Mouse (Mus musculus): Measurements from ENCODE around the gene Vcam1. TPM values are rescaled to one million over a fixed set of nuclear protein-coding genes. Genes with fewer than 3 reads are reported as not detected.

Gene Vcam1
- 7.3 TPM for polyA plus RNA-seq (2017; shearing (Covaris generic))

GRCm38 (mm10) chr3:116129259-116129738 lies at the start of gene Vcam1:
Gene Vcam1, minus strand, starts transcription at chr3:116129688.

Other genes with a start within 250 kb of the Vcam1 start
- gene Dph5, start 241.9 kb downstream of the Vcam1 start, polyA plus RNA-seq (2017; shearing (Covaris generic)), result 89.7 TPM
- gene Slc30a7, start 122.3 kb downstream of the Vcam1 start, polyA plus RNA-seq (2017; shearing (Covaris generic)), result 80.0 TPM
- 8.2 TPM for gene Extl2, start 122.2 kb downstream of the Vcam1 start, polyA plus RNA-seq (2017; shearing (Covaris generic))
- not detected for gene Gpr88, start 123.8 kb upstream of the Vcam1 start, polyA plus RNA-seq (2017; shearing (Covaris generic))

Measured in CD4-positive, CD25-positive, alpha-beta regulatory T cell, adult 9 weeks (primary cell).